Mouse (Mus musculus) kidney, adult 18-20 months (tissue): Measurements from ENCODE around the gene Scoc.
A peak's percentile ranks its signal among the peaks of the same experiment; 100 is the strongest.
"Not testable (repeated sequence)": the region's sequence is repeated elsewhere in the genome, so short reads cannot be mapped to it uniquely, and the experiment has no call there.

Experiments used
- DNase-seq: peaks from one replicate; pipeline ENCODE4 v3.0.0; 2021

Gene Scoc

GRCm38 (mm10) chr8:83458222-83458621 lies at the start of gene Scoc:
Scoc (minus strand) TSS chr8:83458391.
- peak; percentile 71 for DNase-seq

DNA sequence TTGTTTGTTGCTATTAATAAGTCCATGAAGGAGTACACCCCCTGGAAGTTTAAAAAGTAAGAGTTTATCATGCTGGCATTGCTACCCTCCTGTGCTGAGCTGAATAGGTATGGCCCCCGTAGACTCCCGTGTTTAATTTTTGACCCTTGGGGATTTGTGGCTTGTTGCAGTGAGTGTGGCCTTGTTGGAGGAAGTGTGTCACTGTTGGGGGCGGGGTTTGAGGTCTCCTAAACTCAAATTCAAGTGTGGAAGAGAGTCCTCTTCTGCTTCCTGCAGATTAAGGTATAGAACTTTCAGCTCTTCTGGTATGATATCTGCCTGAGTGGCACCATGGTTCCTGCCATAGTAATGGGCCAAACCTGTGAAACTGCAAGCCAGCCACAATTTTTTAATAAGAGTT lies 1.4 kb upstream of the Scoc start:
- no peak for DNase-seq

DNA sequence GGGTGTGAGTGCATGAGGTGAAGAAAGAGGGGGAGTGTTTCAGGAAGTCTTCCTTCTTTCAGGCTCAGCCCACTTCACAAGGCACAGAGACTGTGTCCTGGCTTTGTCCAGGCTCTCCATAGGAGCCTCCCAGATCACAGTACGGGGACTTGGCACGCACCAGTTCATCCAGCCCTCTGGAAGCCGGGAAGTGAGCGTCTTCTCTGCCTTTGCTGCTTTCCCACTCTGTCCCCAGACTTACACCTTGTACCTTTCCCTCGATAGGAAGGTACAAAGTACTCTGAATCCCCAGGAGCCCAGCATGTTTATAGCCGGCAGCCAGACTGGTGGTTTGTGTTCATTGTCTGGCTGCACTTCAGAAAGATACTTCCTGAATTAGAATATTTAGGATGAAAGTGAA lies 1.1 kb downstream of the Scoc start:
- peak; percentile 46 for DNase-seq

DNA sequence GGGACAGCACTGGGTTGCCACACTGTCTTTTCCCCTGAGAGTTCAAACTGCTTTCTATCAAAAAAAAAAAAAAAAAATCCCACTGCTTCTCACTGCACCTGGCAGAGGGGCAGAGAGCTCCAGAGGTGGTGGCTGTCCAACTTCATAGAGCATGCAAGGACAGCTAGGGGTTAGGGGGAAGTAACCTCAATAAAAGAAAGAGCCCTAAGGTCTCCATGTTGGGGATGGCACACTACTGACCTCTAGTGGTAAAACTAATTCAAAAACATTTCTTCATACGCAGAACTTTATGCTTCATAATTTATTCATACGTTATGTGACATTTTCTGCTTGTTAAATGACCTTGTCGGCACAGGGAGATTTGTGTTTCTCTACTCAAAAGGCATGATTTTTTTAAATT lies 7.1 kb downstream of the Scoc start:
- DNase-seq, result no peak

- no peak for DNase-seq
Observed at GRCm38 (mm10) chr8:83449960-83450359, 8.2 kb downstream of the Scoc start.

DNA sequence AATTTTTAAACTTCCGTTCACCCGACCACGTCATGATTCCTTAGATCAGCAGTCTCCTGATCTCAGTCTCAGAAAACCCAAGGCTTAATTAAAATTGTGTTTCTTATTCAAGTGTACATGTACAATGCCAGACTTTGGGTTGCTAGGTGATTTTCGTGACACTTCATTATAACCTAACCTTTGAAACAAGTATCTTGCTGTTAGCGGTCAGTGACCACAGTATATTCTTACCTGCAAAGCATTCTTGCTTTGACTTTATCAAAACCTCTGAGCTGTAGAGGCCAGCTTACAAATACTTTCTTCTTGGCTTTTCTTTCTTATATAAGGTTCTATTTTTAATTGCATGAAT lies 15.2 kb downstream of the Scoc start:
- no peak for DNase-seq

GRCm38 (mm10) chr8:83442243-83443051 lies 15.7 kb downstream of the Scoc start:
- peak; percentile 93 for DNase-seq

DNA sequence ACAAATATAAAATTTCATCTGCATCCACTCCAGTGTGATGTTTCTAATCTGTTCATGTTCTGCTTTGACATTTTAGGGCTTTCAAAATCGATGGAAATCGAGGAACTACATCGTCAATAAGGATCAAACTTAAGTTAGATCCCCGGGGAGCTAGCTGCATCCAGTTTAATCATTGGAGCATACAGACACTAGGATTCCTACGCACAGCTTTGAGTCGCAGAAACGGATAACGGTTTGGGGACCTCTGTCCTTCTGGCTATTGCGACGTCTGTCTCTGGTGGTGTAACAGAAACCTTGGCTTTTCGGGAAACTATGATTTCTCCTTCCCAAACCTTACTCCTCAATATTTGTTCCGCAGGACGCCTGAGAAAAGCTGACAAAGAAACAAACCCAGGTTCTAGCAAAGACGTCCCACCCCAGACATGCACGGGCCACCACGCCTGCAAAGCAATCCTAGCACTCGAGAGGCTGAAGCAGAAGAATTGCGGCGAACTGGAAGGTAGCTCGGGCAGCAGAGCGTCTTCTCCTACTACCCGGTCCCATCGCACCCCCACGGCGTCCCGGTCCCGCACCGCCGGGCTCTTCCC lies 16.4 kb downstream of the Scoc start:
- DNase-seq, result no peak

DNA sequence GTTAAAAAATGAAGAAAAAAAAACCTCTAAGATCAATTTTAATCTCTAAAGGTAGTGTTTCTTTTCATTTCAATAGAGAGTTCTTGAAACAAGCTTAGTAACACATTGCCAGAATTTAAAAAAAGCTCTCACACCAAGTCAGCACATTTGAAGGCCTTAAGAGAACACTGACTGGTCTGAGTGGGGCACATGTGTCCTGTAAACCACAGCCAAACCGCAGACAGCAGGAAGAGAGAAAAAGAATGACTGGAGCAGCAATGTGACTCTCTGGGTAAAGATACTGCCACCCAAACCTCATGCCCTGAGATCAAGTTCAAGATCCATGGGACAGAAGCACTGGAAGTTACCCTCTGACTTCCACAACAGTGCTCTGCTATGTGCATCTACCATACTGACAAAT lies 21.1 kb downstream of the Scoc start:
- no peak for DNase-seq

DNA sequence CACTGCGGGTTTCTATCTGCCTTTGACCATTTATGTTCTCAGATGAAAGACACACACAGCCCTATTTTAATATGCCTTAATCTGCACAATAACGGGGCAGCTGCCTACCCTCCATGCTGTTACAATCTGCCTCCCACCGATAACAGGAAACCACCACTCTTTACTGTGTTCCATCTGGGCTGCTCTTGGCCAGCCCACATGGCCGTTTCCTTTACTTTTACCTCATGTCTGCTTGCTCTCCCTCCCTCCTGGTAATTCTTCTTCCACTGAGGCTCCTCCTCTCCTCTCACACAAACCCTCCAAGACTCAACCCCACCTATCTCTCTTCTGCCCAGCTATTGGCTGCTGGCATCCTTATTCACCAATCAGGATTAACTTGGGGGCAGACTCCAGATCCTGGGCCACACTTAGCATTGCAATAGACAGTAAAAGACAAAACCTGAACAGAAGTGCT lies 29.1 kb downstream of the Scoc start:
- no peak for DNase-seq

DNA sequence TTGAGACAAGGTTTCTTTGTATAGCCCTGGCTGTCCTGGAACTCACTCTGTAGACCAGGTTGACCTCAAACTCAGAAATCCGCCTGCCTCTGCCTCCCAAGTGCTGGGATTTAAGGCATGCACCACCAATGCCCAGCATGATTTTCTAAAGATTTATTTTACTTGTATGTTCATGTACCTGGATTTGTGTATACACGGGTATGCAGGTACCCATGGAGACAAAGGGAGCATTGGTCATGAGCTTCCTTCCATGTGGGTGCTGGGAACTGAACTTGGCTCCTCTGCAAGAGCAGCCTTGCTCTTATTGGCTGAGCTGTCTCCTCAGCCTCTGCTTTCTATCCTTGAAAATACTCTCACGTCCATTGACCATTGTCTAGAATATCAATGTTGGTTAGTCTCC lies 29.6 kb downstream of the Scoc start:
- not testable (repeated sequence) for DNase-seq

DNA sequence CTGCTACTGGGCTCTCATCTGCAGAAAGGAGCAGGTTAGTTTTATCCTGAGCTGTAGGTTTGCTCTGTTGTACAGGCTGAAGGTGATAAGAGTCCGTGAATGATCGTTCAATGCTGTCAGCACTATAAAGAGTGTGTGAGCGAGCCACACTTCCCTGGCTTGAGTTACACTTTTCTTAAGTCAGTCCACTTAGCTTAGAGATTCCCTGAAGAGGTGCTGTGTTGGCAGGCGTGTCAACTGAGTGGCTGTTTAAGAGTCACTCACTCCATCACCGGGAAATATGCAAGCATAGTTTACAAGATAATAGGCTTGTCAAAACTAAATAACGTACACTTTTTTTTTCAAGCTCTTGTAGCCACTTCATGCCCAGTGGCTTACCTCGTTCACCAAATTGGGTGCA lies 31.2 kb downstream of the Scoc start:
- DNase-seq, result no peak

DNA sequence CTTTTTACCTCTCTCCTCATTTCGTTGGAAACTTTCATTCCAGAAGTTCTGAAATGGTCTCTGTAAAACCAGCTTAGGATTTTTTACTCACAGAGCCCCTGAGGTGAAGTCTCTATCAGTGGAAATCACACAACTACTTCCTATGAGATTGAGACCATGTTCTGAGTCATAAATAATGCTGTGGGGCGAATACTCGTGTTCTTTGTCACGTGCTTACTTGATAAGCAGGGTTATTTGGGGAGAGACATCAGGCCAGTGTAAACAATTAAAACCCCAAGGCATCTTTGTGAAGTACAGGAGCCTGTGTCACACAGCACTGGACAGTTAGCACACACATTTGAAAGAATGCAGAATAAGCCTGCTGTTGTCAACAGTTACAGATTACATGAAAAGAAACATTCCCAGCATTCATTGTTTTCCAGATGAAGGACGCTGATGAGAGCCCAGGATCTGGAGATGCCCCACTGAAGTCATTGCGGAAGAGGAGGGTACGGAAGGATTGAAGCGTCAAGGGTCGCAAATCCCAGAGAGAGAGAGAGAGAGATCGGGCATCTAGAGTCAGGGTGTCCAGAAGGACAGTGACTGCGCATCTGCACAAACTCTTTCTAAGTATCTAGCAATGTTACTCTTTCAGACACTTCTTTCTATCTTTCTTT lies 32.0 kb downstream of the Scoc start:
- DNase-seq, result no peak

GRCm38 (mm10) chr8:83425202-83425601 lies 33.0 kb downstream of the Scoc start:
- no peak for DNase-seq

- DNase-seq, result peak; percentile 33
Observed at GRCm38 (mm10) chr8:83423032-83423825, 35.0 kb downstream of the Scoc start.

DNA sequence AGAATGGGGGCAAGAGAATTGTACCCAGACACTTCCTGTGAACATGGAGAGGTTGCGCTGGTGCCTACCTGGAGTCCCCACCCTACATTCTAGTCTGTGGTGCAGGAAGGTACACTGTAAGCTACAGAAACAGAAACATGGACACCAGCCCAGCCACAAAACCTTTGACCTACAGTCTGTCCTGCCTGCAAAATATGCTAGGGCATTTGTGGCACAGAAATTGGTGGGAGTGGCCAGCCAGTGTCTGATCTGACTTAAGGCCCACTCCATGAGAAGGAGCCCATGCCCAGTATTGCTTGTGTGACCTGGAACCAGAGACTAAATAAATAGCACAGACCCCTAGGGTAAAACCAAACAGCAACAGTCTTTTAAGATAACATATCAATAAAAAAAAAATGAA lies 36.8 kb downstream of the Scoc start:
- no peak for DNase-seq

- DNase-seq, result no peak
Observed at GRCm38 (mm10) chr8:83418805-83419516, 39.2 kb downstream of the Scoc start.

GRCm38 (mm10) chr8:83417970-83418369 lies 40.2 kb downstream of the Scoc start:
- DNase-seq, result no peak

- no peak for DNase-seq
Observed at GRCm38 (mm10) chr8:83416878-83417277, 41.3 kb downstream of the Scoc start.

DNA sequence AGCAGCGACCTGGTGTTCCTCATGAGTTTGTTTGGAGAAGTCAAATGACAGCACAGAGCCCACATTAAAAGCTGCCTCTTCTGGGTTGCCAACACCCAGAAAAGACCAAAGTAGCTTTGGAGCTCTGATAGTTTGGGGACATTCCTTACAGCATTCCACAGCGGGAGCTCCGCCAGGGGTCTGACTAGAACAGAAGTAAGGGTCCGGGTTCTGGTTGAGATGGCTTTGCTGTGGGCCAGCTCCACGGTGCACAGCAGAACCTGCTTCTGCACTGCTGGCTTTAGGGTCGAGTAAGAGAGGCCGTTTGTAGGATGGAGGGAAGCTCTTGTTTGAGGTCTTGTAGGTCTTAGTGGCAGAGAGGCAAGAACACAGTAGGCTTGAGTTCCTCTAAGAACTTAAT lies 49.7 kb downstream of the Scoc start:
- no peak for DNase-seq

DNA sequence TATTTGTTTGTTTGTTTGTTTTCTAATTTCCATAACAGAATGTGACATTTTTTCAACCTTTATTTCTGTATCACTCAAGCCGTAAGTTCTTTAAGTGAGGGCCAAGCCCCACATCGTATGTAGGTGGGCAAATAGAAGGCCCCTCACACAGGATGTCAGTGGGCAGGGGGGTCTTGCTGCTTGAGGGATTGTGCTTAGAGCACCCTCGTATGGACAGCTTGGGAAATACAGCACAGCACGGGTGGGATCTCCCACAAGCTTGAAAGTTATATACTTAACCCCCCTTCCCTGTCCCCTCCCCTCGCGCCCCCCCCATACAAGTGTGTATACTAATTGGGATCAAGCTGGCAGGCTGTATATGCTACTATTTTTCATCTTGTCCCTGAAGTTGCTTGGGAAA lies 51.4 kb downstream of the Scoc start:
- DNase-seq, result no peak

DNA sequence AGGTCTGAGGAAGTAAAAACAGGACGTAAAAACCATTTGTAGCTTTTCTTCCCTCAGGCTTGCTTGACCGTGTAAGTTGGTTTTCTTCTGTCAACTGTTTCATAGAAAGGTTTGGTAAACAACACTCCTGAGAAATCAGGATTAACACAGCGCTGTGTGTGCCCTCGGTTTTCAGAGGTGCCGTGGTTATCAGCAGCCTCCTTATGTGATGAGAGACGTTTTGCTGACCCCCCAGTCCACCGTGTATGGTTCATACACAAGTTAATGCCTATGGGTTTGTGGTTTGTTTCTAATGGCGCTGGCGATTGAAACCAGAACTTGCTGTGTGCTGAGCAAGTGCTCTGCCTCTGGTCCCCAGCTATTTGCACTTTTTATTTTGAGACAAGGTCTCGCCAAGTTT lies 52.6 kb downstream of the Scoc start:
- DNase-seq, result no peak

- DNase-seq, result no peak
Observed at GRCm38 (mm10) chr8:83397726-83398125, 60.5 kb downstream of the Scoc start.
